9 mouse cellular contexts compared by ENCODE assay signal in genomic region chr14:106075181-106076064, GRCm38 (mm10). TPM values are rescaled to one million over a fixed set of nuclear protein-coding genes. Genes with fewer than 3 reads are reported as not detected.
DNase-seq lines count a peak whose midpoint lies in the region.
"Had no signal": no experiment of that assay in that cellular context is flagged by ENCODE, and none has a peak within 500 bp of the region (broad histone marks: within the 10 kb centered on the region; RNA-seq: fewer than 3 reads in every experiment).

No protein-coding gene starts in this region.

- H3K4me1 ChIP-seq in brown adipose tissue, adult 24 weeks (ENCODE audit: control insufficient read depth, insufficient read depth, insufficient read length, low read length), result no peaks in the 10 kb centered on the region

- DNase-seq in kidney, adult 11 months, result peak; percentile 7
- DNase-seq in kidney, adult 18-20 months, result no peak
- peak; percentile 69 for DNase-seq in gastrocnemius, postnatal 25 days
- DNase-seq in kidney, postnatal 4 days, result peak; percentile 45 to 58
- DNase-seq in thymus, postnatal 4 days, result no peak
- DNase-seq in layer of hippocampus, adult 9-10 months (ENCODE audit: low spot score), result no peak
- DNase-seq in yolk sac, embryonic 10.5 days (ENCODE audit: low spot score), result no peak

- H3K27ac ChIP-seq in brown adipose tissue, adult 24 weeks (replicated peaks; ENCODE audit: low read depth, low read length), result peak overlapping the region; percentile 66; the same call in 1 of the 2 replicates

- H3K4me3 ChIP-seq in brown adipose tissue, adult 24 weeks (ENCODE audit: insufficient read depth, low read depth, low read length), result no peak overlapping the region

RNA-seq across cellular contexts. Expression of gene Trim52, which starts 30.6 kb away (rescaled TPM):
- polyA plus RNA-seq in brown adipose tissue, adult 24 weeks (2012; ENCODE audit: insufficient read depth, insufficient read length, missing spikeins), result not detected in 2 replicates
- total RNA-seq in gastrocnemius, postnatal 25 days (2021), result not detected
- total RNA-seq: layer of hippocampus, adult 18-20 months had no signal

Comparison
In these comparisons a context has a peak if more than half of its experiments do, and no peak if none do; other contexts are left out.
1. DNase-seq: peak in kidney, adult 11 months (single experiment), gastrocnemius, postnatal 25 days (single experiment) and kidney, postnatal 4 days (2 of 2); none in kidney, adult 18-20 months (single experiment), thymus, postnatal 4 days (single experiment), layer of hippocampus, adult 9-10 months (single experiment) and yolk sac, embryonic 10.5 days (single experiment).